Comparison of ENCODE assay signal across 8 mouse cellular contexts in genomic region chrX:75875566-75875965, GRCm38 (mm10). TPM values are rescaled to one million over a fixed set of nuclear protein-coding genes. Genes with fewer than 3 reads are reported as not detected.
A peak's percentile ranks its signal among the peaks of the same experiment; 100 is the strongest.
DNase-seq lines count a peak whose midpoint lies in the region; ATAC-seq and TF ChIP-seq lines count a peak whose summit lies in the region.

No protein-coding gene starts in this region.

- H3K4me3 ChIP-seq in kidney, embryonic 16.5 days (ENCODE audit: low read length) = peak overlapping the region; percentile 61
- H3K4me3 ChIP-seq in embryonic facial prominence, embryonic 10.5 days = peak overlapping the region; percentile 63
- H3K4me3 ChIP-seq in hindbrain, postnatal 0 days (ENCODE audit: low read length) = peak overlapping the region; percentile 51
- H3K4me3 ChIP-seq in midbrain, embryonic 16.5 days (ENCODE audit: low read depth, low read length) = peak overlapping the region; percentile 54

- H3K27ac ChIP-seq in kidney, embryonic 16.5 days (ENCODE audit: low read length) = no peak overlapping the region
- no peak overlapping the region for H3K27ac ChIP-seq in embryonic facial prominence, embryonic 10.5 days (replicated peaks)
- H3K27ac ChIP-seq in hindbrain, postnatal 0 days = no peak overlapping the region
- H3K27ac ChIP-seq in midbrain, embryonic 16.5 days (ENCODE audit: low read length) = no peak overlapping the region

- H3K4me2 ChIP-seq in kidney, embryonic 16.5 days (replicated peaks; ENCODE audit: low read depth, low read length) = peak overlapping the region; percentile 52
- H3K4me2 ChIP-seq in hindbrain, postnatal 0 days (ENCODE audit: low read depth, low read length) = peak overlapping the region; percentile 64
- peak overlapping the region; percentile 67 for H3K4me2 ChIP-seq in midbrain, embryonic 16.5 days (ENCODE audit: low read length)

- no peak for ATAC-seq in kidney, embryonic 16.5 days (ENCODE audit: low FRiP score, low TSS enrichment)
- ATAC-seq in hindbrain, postnatal 0 days = no peak
- ATAC-seq in midbrain, embryonic 16.5 days = no peak

- no peak for DNase-seq in kidney, postnatal 36 days
- peak; percentile 7 for DNase-seq in embryonic facial prominence, embryonic 10.5 days (ENCODE audit: low spot score)
- no peak for DNase-seq in hindbrain, postnatal 0 days (ENCODE audit: low spot score)
- no peak for DNase-seq in right cerebral cortex, postnatal 14 days
- DNase-seq in thymus, postnatal 25 days = no peak
- DNase-seq in right cerebral cortex, postnatal 36 days (ENCODE audit: low spot score in 2 of 2) = no peak

- H3K4me1 ChIP-seq in kidney, embryonic 16.5 days (ENCODE audit: insufficient read depth, low read length) = no peaks in the 10 kb centered on the region
- peaks cover 7% of the 10 kb centered on the region; the same call in 1 of the 2 replicates for H3K4me1 ChIP-seq in embryonic facial prominence, embryonic 10.5 days
- H3K4me1 ChIP-seq in hindbrain, postnatal 0 days (ENCODE audit: insufficient read depth, low read length) = no peaks in the 10 kb centered on the region
- H3K4me1 ChIP-seq in midbrain, embryonic 16.5 days (ENCODE audit: control insufficient read depth, insufficient read depth, low read length) = no peaks in the 10 kb centered on the region

- no peaks in the 10 kb centered on the region for H3K36me3 ChIP-seq in kidney, embryonic 16.5 days (ENCODE audit: insufficient read depth, low read length)
- no peaks in the 10 kb centered on the region for H3K36me3 ChIP-seq in embryonic facial prominence, embryonic 10.5 days (replicated peaks)
- no peaks in the 10 kb centered on the region for H3K36me3 ChIP-seq in hindbrain, postnatal 0 days (ENCODE audit: insufficient read depth, low read length)
- no peaks in the 10 kb centered on the region for H3K36me3 ChIP-seq in midbrain, embryonic 16.5 days (ENCODE audit: control insufficient read depth, insufficient read depth, low read length)

- no peak for TF ChIP-seq CTCF in hindbrain, postnatal 0 days (IDR thresholded peaks at IDR 0.05; ENCODE audit: low read depth)

- H3K27me3 ChIP-seq in kidney, embryonic 16.5 days (ENCODE audit: insufficient read depth, low read length) = peaks cover 8% of the 10 kb centered on the region; the same call in 1 of the 2 replicates
- H3K27me3 ChIP-seq in embryonic facial prominence, embryonic 10.5 days (replicated peaks; ENCODE audit: low read depth, poor library complexity, severe bottlenecking) = peaks cover 11% of the 10 kb centered on the region; the same call in 1 of the 2 replicates
- no peaks in the 10 kb centered on the region for H3K27me3 ChIP-seq in hindbrain, postnatal 0 days (ENCODE audit: insufficient read depth, low read length)
- H3K27me3 ChIP-seq in midbrain, embryonic 16.5 days (ENCODE audit: control insufficient read depth, insufficient read depth, low read depth, low read length) = no peaks in the 10 kb centered on the region

- H3K9ac ChIP-seq in kidney, embryonic 16.5 days (replicated peaks; ENCODE audit: low read length) = no peak overlapping the region
- H3K9ac ChIP-seq in hindbrain, postnatal 0 days (replicated peaks; ENCODE audit: low read length) = no peak overlapping the region
- H3K9ac ChIP-seq in midbrain, embryonic 16.5 days (ENCODE audit: low read depth, low read length) = no peak overlapping the region

- WGBS in kidney, embryonic 16.5 days = 38% methylated on average over 5 of the region's 5 CpGs
- WGBS in embryonic facial prominence, embryonic 10.5 days = 29% methylated on average over 5 of the region's 5 CpGs
- WGBS in hindbrain, postnatal 0 days = 35% methylated on average over 5 of the region's 5 CpGs
- WGBS in midbrain, embryonic 16.5 days = 15% methylated on average over 5 of the region's 5 CpGs

- no peaks in the 10 kb centered on the region for H3K9me3 ChIP-seq in kidney, embryonic 16.5 days (ENCODE audit: low read length)
- H3K9me3 ChIP-seq in embryonic facial prominence, embryonic 10.5 days = no peaks in the 10 kb centered on the region
- no peaks in the 10 kb centered on the region for H3K9me3 ChIP-seq in hindbrain, postnatal 0 days (ENCODE audit: low read length)
- H3K9me3 ChIP-seq in midbrain, embryonic 16.5 days (replicated peaks; ENCODE audit: control insufficient read depth, low read length, poor library complexity, severe bottlenecking) = no peaks in the 10 kb centered on the region

RNA-seq across cellular contexts. Expression of gene Pls3, which starts 0.6 kb away (rescaled TPM):
- 127 and 132 TPM in 2 replicates for polyA plus RNA-seq in kidney, embryonic 16.5 days (2015; fragmentation: Nextera tagmentation; extraction: Ambion mirVana)
- polyA plus RNA-seq in embryonic facial prominence, embryonic 10.5 days (2016; fragmentation: Nextera tagmentation; extraction: Ambion mirVana) = 72.4 and 73.1 TPM in 2 replicates
- total RNA-seq in hindbrain, postnatal 0 days (2014; rRNA removed) = 18.7 and 21.0 TPM in 2 replicates
- polyA plus RNA-seq in hindbrain, postnatal 0 days (2015; fragmentation: Nextera tagmentation; extraction: Ambion mirVana) = 41.8 and 48.1 TPM in 2 replicates
- polyA plus RNA-seq in midbrain, embryonic 16.5 days (2015; fragmentation: Nextera tagmentation; extraction: Ambion mirVana) = 31.1 and 31.4 TPM in 2 replicates
